Mouse (Mus musculus) kidney, postnatal 0 days (tissue): Measurements from ENCODE around the gene Gm16181. TPM values are rescaled to one million over a fixed set of nuclear protein-coding genes. Genes with fewer than 3 reads are reported as not detected.

Source experiments
- ATAC-seq: fragments of 200-750 bp; cut with Nextera tagmentation; replicated peaks from 2 replicates; pipeline ENCODE4 v1.8.0; 2017; ENCODE audit warnings: low read depth, moderate number of reproducible peaks, moderate TSS enrichment, moderate library complexity; ENCODE audit not compliant: low FRiP score
- DNase-seq: peaks from one replicate; pipeline ENCODE4 v3.0.0-alpha.2; 2016; ENCODE audit warnings: low spot score
- H3K27ac ChIP-seq: fragments of 300-500 bp; sonication (generic); 2 replicates; pipeline ENCODE4 v1.5.1; 2014; ENCODE audit warnings: mild to moderate bottlenecking
- H3K27me3 ChIP-seq: fragments of 300-500 bp; sonication (generic); 2 replicates; pipeline ENCODE4 v1.6.1; 2014; ENCODE audit warnings: low read length, mixed read lengths; ENCODE audit not compliant: insufficient read depth
- H3K36me3 ChIP-seq: fragments of 300-500 bp; sonication (generic); 2 replicates; pipeline ENCODE4 v1.6.1; 2014; ENCODE audit warnings: low read length, mixed read lengths; ENCODE audit not compliant: insufficient read depth
- H3K4me1 ChIP-seq: fragments of 300-500 bp; sonication (generic); replicated peaks from 2 replicates; pipeline ENCODE4 v1.6.1; 2014; ENCODE audit warnings: antibody characterized with exemption, low read length, mixed read lengths; ENCODE audit not compliant: insufficient read depth
- H3K4me2 ChIP-seq: fragments of 300-500 bp; sonication (generic); 2 replicates; pipeline ENCODE4 v1.6.1; 2014; ENCODE audit warnings: mild to moderate bottlenecking, low read length, moderate library complexity, mixed read lengths
- H3K4me3 ChIP-seq: fragments of 300-500 bp; sonication (generic); replicated peaks from 2 replicates; pipeline ENCODE4 v1.5.1; 2014; ENCODE audit warnings: low read depth, low read length
- H3K9ac ChIP-seq: fragments of 300-500 bp; sonication (generic); 2 replicates; pipeline ENCODE4 v1.6.1; 2014; ENCODE audit warnings: low read depth, low read length
- H3K9me3 ChIP-seq: fragments of 300-500 bp; sonication (generic); replicated peaks from 2 replicates; pipeline ENCODE4 v1.6.1; 2016; ENCODE audit warnings: low read length, inconsistent platforms, mixed read lengths
- CTCF ChIP-seq: IDR thresholded peaks from 2 replicates; pipeline ENCODE4 v1.5.1; 2016; ENCODE audit warnings: antibody characterized with exemption, low read depth, mild to moderate bottlenecking, moderate library complexity
- WGBS: fragments of 180-500 bp; shearing (Covaris S2); extraction: QIAGEN DNeasy Blood & Tissue Kit; methylation state at CpG from one replicate; pipeline ENCODE4 v1.1.7; 2014; 5-methylcytosine and 5-hydroxymethylcytosine counted together
- polyA plus RNA-seq: library from polyadenylated mRNA; unstranded; fragments of >200 nt; fragmentation: Nextera tagmentation; extraction: Ambion mirVana; gene quantifications from 2 replicates; pipeline ENCODE4 v1.2.1, GENCODE M21; 2015

Gene Gm16181
- polyA plus RNA-seq, 1 experiment from 2014 or later = 0.25 TPM

DNA sequence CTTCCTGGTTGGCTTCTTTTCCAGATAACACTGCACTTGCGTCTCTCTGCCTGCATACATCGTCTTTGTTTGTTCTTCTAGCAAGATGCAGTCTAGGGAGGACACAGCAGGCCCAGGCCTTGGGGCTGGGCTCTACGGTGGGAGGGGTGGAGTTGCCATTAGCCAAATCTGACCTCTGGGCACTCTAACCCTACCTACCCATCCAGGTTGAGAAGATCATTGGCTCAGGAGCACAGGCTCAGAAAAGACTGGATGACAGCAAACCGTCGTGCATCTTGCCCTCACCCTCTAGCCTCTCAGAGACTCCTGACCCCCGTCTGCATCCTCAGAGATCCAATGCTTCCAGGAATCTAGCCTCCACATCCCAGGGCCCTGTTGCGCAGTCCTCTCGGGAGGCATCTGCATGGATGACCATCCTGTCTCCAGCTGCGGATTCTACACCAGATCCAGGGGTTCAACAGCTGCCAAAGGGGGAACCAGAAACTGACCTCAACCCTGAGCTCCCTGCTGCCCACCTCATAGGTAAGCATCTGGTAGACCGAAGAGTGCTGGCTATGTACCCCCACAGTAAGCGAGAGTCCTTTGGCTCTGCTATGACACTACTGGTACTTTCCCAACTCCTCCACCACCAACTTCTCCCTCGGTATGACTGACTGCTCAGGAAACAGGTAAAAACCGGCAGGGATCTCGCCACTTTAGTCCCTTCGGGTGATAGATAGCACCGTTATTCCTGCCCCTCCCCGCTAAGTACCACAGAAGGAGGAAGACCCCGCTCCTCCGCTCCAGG, 25.6 kb upstream of the Gm16181 start:
- Histone ChIP-seq H3K4me1 (peaks cover 3% of the 10 kb centered on the region; the same call in 1 of the 2 replicates), H3K27ac (no peak overlapping the region), H3K4me3 (peak overlapping the region; percentile 43), H3K4me2 (peak overlapping the region; percentile 91), H3K27me3 (peaks cover 7% of the 10 kb centered on the region; the same call in 1 of the 2 replicates), H3K9me3 (no peaks in the 10 kb centered on the region), H3K36me3 (no peaks in the 10 kb centered on the region), H3K9ac (0 out of 2 replicates have a peak overlapping the region, but pooled peaks have one; percentile 10)
- ATAC-seq (no peak), DNase-seq (no peak)
- 38% methylated on average over 19 of the region's 19 CpGs for whole genome bisulfite sequencing
- TF ChIP-seq CTCF = no peak

DNA sequence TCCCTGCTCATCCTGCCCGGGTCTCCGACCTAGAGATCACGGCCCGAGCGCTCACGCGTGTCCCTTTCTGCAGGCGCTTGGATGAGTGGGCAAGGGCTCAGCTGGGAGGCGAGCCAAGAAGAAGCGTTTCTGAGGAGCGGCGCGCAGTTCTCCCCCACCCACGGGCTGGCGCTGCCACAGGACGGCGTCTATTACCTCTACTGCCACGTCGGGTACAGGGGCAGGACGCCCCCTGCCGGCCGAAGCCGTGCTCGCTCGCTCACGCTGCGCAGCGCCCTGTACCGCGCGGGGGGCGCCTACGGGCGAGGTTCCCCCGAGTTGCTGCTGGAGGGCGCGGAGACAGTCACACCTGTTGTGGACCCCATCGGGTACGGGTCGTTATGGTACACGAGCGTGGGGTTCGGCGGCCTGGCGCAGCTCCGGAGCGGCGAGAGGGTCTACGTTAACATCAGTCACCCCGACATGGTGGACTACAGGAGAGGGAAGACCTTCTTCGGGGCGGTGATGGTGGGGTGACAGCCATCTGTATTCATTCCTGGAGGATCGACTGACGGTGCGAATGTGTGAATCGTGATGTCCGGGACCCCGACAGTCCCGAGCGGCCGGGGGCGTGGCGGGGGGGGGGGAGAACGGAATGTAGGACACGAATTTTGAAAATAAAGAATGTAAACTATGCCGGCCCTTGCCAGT, 24.9 kb upstream of the Gm16181 start:
- Histone ChIP-seq H3K4me1 (peaks cover 3% of the 10 kb centered on the region; the same call in 1 of the 2 replicates), H3K27ac (no peak overlapping the region), H3K4me2 (peak overlapping the region; percentile 91), H3K9ac (peak overlapping the region; percentile 56), H3K4me3 (peak overlapping the region; percentile 43), H3K9me3 (no peaks in the 10 kb centered on the region), H3K36me3 (no peaks in the 10 kb centered on the region), H3K27me3 (peaks cover 7% of the 10 kb centered on the region; the same call in 1 of the 2 replicates)
- TF ChIP-seq CTCF = peak; percentile 87
- ATAC-seq = peak; percentile 74
- 1% methylated on average over 66 of the region's 66 CpGs for WGBS
- DNase-seq = peak; percentile 77

DNA sequence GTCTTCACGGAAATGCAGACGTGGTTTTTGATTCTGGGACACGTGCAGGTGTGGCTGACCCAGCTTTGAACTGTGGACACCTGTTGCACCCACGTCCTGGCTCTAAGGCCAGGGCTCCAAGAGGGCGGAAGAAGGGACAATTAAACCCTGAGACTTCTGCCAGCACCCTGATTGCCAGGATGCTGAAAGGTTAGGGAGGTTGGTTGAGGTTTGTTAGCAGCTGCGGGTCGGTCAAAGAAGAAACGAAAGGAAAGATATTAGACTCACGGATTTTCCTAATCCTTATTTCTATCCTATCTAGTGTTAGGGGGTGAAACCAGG, 24.4 kb upstream of the Gm16181 start:
- TF ChIP-seq CTCF = no peak
- ATAC-seq = 0 out of 2 replicates have a peak, but pooled peaks have one; percentile 23

DNA sequence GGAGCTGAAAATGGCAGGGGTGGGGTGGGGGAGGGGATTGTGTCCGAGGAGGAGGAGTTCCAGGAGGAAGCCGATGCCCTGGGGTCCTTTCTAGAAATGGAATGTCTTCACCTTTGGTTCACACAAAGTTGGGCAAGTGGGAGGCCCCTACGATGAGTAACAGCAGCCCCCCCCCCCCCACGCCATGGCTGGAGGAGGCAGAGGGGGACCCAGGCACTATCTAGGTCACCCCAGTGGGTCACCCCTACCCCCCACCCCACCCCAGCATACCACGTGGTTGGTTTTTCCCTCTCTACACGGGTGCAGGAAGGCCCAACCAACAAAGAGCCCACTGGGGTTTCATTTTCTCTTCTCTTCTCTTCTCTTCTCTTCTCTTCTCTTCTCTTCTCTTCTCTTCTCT, 23.5 kb upstream of the Gm16181 start:
- peaks cover 3% of the 10 kb centered on the region; the same call in 1 of the 2 replicates for H3K4me1 ChIP-seq
- no peak overlapping the region for H3K4me3 ChIP-seq
- ATAC-seq (no peak), DNase-seq (no peak)
- H3K9me3 ChIP-seq = no peaks in the 10 kb centered on the region
- H3K36me3 ChIP-seq = no peaks in the 10 kb centered on the region
- H3K9ac ChIP-seq = no peak overlapping the region
- 31% methylated on average over 4 of the region's 6 CpGs for WGBS
- no peak for TF ChIP-seq CTCF
- H3K27me3 ChIP-seq = peaks cover 7% of the 10 kb centered on the region; the same call in 1 of the 2 replicates
- H3K4me2 ChIP-seq = no peak overlapping the region
- H3K27ac ChIP-seq = no peak overlapping the region

More for the DNA sequence above, 24.4 kb upstream of the Gm16181 start:
- Histone ChIP-seq H3K4me3 (peak overlapping the region; percentile 43), H3K9me3 (no peaks in the 10 kb centered on the region), H3K27me3 (peaks cover 7% of the 10 kb centered on the region; the same call in 1 of the 2 replicates), H3K9ac (peak overlapping the region; percentile 56; the same call in 1 of the 2 replicates), H3K4me1 (peaks cover 3% of the 10 kb centered on the region; the same call in 1 of the 2 replicates), H3K4me2 (peak overlapping the region; percentile 91), H3K27ac (no peak overlapping the region), H3K36me3 (no peaks in the 10 kb centered on the region)
- DNase-seq = no peak
- 24% methylated on average over 9 of the region's 9 CpGs for WGBS

DNA sequence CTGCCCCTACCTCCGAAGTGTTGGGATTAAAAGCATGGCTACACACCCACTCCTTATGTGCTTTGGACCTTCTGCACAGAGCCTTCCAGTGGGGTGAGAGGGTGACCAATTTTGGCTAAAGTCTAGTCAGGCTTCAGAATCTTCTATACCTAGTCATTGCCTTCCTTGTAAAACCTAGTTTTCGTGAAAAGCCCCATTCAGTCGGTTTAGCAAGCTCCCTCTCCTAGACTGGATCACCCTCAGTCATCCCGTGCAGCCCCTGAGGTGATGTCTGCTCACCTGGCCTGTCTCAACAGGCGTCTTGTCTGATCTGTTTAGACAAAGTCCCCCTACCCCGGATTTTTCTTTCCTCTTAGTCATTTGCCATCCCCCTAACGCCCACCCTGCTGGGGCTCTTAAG, 22.6 kb upstream of the Gm16181 start:
- Histone ChIP-seq H3K4me3 (no peak overlapping the region), H3K4me2 (no peak overlapping the region), H3K4me1 (peaks cover 3% of the 10 kb centered on the region; the same call in 1 of the 2 replicates), H3K36me3 (no peaks in the 10 kb centered on the region), H3K27ac (no peak overlapping the region), H3K9ac (no peak overlapping the region), H3K9me3 (no peaks in the 10 kb centered on the region), H3K27me3 (peaks cover 7% of the 10 kb centered on the region; the same call in 1 of the 2 replicates)
- WGBS = 73% methylated on average over 7 of the region's 7 CpGs
- no peak for DNase-seq
- TF ChIP-seq CTCF = no peak
- no peak for ATAC-seq

DNA sequence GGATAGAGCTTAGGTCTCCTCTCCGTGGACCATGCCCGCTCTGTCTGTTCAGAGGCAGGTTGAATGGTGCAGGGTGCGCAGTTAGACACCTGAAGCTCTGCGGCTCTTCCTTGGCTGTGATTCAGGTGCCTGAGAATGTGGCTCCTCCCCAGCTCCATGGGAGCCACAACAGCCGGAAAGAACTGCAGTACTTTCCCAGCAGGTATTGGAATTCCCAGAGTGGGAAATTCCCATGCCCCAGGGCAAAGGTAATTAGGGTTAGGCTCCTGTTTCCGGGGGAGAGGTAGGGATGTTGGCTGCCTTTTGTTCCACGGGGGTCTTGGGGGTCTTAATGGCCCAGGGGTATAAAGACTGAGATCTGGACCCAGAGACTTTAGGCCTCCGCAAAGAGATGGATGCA, 21.7 kb upstream of the Gm16181 start:
- H3K9ac ChIP-seq = no peak overlapping the region
- no peak overlapping the region for H3K27ac ChIP-seq
- no peak for DNase-seq
- 31% methylated on average over 8 of the region's 8 CpGs for WGBS
- no peak overlapping the region for H3K4me2 ChIP-seq
- no peaks in the 10 kb centered on the region for H3K9me3 ChIP-seq
- no peak overlapping the region for H3K4me3 ChIP-seq
- no peaks in the 10 kb centered on the region for H3K36me3 ChIP-seq
- no peak for ATAC-seq
- peaks cover 7% of the 10 kb centered on the region; the same call in 1 of the 2 replicates for H3K27me3 ChIP-seq
- peaks cover 3% of the 10 kb centered on the region; the same call in 1 of the 2 replicates for H3K4me1 ChIP-seq
- no peak for TF ChIP-seq CTCF
